Mouse (Mus musculus): ENCODE results near the gene Intu. TPM values are rescaled to one million over a fixed set of nuclear protein-coding genes. Genes with fewer than 3 reads are reported as not detected.
A peak's percentile ranks its signal among the peaks of the same experiment; 100 is the strongest.

Gene Intu
- polyA plus RNA-seq, 1 experiment, result 4.0 TPM

DNA sequence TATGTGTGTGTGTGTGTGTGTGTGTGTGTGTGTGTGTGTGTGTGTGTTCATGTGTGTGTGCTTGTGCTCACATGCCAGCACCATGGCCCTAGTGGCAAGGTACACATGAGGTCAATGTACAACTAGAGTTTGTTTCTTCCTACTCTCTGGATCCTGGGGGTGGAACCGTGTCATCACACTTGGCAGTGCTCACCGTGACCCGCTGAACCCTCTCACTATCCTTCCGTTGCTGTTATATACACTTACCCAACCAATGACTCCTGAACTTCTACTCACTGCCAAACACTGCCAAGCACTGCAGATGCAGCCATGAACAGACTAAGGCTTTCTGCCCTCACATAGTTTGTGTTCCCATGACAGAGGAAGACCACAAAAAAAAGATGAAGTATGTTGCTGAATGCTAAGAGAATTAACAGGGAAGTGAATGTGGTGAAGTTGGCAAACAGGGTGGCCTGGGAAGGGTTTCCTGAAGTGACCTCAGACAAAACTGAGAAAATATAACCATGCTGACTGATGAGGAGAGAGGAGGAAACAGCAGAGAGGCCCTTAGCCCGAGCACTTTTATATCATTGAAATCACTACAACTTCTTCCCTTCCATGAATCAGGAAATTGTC, 173.8 kb downstream of the Intu start:
- WGBS, result 58% methylated on average over 5 of the region's 5 CpGs
- no peak for TF ChIP-seq POLR2A (IDR thresholded peaks at IDR 0.05; ENCODE audit: borderline replicate concordance, insufficient read depth, low read length)
- no peak for TF ChIP-seq CTCF (IDR thresholded peaks at IDR 0.05; ENCODE audit: borderline replicate concordance, insufficient read depth, low read depth, low read length)
- Histone ChIP-seq H3K27me3 (ENCODE audit: control insufficient read depth, insufficient read depth, low read length) (no peaks in the 10 kb centered on the region), H3K4me3 (replicated peaks; ENCODE audit: insufficient read depth, low read depth, low read length) (no peak overlapping the region), H3K27ac (ENCODE audit: insufficient read depth, low read length) (no peak overlapping the region), H3K4me1 (ENCODE audit: control insufficient read depth, insufficient read depth, low read length) (no peaks in the 10 kb centered on the region)
- DNase-seq, result no peak

DNA sequence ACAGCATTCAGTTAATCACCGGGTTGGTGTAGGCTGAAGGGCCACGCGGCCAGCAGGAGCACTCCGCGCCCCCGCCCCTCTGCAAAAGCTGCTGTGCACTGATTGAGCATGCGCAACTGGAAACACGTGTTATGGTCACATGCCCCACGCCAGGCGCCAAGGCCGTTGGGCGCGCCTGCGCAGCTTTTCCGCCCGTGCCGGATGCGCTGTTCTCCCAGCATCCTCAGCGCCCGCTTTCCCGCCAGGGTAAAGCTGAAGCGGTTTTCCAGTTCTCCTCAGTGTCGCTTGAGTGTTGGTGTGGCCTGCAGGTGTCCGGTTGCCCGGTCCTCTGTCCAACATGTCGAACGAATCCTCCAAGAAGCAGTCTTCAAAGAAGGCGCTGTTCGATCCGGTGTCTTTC, 177.6 kb downstream of the Intu start, which contains the start of gene Slc25a31:
Gene Slc25a31, plus strand, starts transcription at position 201 of the 400 bp plus-strand sequence.
- 93% methylated on average over 30 of the region's 30 CpGs for WGBS
- no peaks in the 10 kb centered on the region for H3K27me3 ChIP-seq (ENCODE audit: control insufficient read depth, insufficient read depth, low read length)
- no peak for TF ChIP-seq CTCF (IDR thresholded peaks at IDR 0.05; ENCODE audit: borderline replicate concordance, insufficient read depth, low read depth, low read length)
- no peak for TF ChIP-seq POLR2A (IDR thresholded peaks at IDR 0.05; ENCODE audit: borderline replicate concordance, insufficient read depth, low read length)
- H3K4me3 ChIP-seq (replicated peaks; ENCODE audit: insufficient read depth, low read depth, low read length), result no peak within 1 kb of the TSS
- no peaks in the 10 kb centered on the region for H3K4me1 ChIP-seq (ENCODE audit: control insufficient read depth, insufficient read depth, low read length)
- H3K27ac ChIP-seq (ENCODE audit: insufficient read depth, low read length), result no peak within 1 kb of the TSS
- DNase-seq, result no peak

DNA sequence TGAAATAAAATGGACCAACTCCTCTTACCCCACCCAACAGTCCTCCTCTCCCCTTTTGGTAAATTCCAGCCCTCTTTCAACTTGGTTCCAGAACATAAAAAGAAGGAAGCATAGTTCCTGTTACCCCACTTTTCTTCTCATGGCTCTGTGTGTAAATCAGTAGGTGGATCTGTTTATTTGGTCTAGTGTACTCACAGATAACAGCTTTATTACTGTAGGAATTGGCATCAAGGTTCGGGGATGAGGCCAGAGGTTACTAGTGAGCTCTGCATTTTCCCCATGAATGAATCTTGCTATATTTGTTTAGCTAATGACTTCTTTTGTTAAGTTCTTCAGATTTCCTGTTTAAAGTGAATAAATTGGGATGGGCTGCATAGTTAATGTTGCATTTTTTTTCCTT, 185.0 kb downstream of the Intu start:
- no peak overlapping the region for H3K4me3 ChIP-seq (replicated peaks; ENCODE audit: insufficient read depth, low read depth, low read length)
- DNase-seq, result no peak
- H3K27ac ChIP-seq (ENCODE audit: insufficient read depth, low read length), result no peak overlapping the region
- H3K27me3 ChIP-seq (ENCODE audit: control insufficient read depth, insufficient read depth, low read length), result no peaks in the 10 kb centered on the region
- 45% methylated on average over 1 of the region's 1 CpGs for WGBS
- H3K4me1 ChIP-seq (ENCODE audit: control insufficient read depth, insufficient read depth, low read length), result no peaks in the 10 kb centered on the region
- TF ChIP-seq CTCF (IDR thresholded peaks at IDR 0.05; ENCODE audit: borderline replicate concordance, insufficient read depth, low read depth, low read length), result no peak
- no peak for TF ChIP-seq POLR2A (IDR thresholded peaks at IDR 0.05; ENCODE audit: borderline replicate concordance, insufficient read depth, low read length)

DNA sequence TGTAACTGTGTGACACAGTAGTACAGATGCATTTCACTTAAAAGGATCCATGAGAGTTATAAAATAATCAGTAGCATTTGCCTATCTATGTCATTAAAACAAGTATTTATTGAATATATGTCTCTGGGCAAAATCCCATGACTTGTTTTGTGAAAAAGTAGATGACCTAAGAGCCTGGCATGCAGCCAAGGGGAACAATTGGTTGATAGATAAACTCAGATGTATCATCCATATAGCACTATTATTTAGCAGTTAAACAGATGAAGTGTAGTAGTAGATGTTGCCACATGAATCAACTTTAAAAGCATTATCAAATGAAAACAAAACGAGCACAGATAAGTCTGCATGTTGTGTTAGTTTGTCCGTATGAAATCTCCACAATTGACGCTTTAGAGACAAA, 187.9 kb downstream of the Intu start:
- no peak for TF ChIP-seq CTCF (IDR thresholded peaks at IDR 0.05; ENCODE audit: borderline replicate concordance, insufficient read depth, low read depth, low read length)
- no peak for TF ChIP-seq POLR2A (IDR thresholded peaks at IDR 0.05; ENCODE audit: borderline replicate concordance, insufficient read depth, low read length)
- no peaks in the 10 kb centered on the region for H3K4me1 ChIP-seq (ENCODE audit: control insufficient read depth, insufficient read depth, low read length)
- H3K27me3 ChIP-seq (ENCODE audit: control insufficient read depth, insufficient read depth, low read length), result no peaks in the 10 kb centered on the region
- H3K4me3 ChIP-seq (replicated peaks; ENCODE audit: insufficient read depth, low read depth, low read length), result no peak overlapping the region
- H3K27ac ChIP-seq (ENCODE audit: insufficient read depth, low read length), result no peak overlapping the region
- 92% methylated on average over 3 of the region's 3 CpGs for WGBS
- DNase-seq, result no peak

DNA sequence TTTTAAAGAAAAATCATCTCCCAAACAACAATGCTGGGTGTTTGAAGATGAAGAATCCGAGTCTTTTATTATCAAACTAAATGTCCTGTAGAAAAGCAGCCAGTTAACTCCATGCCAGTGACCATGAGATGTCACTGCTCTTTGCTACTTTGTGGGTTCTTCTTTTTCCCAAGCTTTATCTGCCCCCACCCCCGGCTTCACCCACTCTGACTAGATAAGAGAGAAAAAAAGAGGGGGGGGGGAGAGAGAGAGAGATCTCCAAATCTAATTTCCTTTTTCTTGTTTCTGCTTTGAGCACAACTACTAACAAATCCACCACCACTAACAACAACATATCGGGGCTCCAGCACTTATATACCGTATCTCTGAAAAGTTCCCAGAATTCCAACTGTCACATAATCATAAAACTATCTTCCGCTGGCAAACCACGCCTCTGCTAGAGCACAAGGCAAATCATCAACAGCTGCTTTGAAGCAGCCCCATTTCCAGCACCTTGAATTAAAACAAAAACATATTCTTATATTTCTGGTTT, 207.4 kb downstream of the Intu start:
- no peaks in the 10 kb centered on the region for H3K4me1 ChIP-seq (ENCODE audit: control insufficient read depth, insufficient read depth, low read length)
- H3K27me3 ChIP-seq (ENCODE audit: control insufficient read depth, insufficient read depth, low read length), result no peaks in the 10 kb centered on the region
- no peak overlapping the region for H3K4me3 ChIP-seq (replicated peaks; ENCODE audit: insufficient read depth, low read depth, low read length)
- WGBS, result 87% methylated on average over 6 of the region's 6 CpGs
- no peak overlapping the region for H3K27ac ChIP-seq (ENCODE audit: insufficient read depth, low read length)
- TF ChIP-seq CTCF (IDR thresholded peaks at IDR 0.05; ENCODE audit: borderline replicate concordance, insufficient read depth, low read depth, low read length), result no peak
- no peak for TF ChIP-seq POLR2A (IDR thresholded peaks at IDR 0.05; ENCODE audit: borderline replicate concordance, insufficient read depth, low read length)
- no peak for DNase-seq

DNA sequence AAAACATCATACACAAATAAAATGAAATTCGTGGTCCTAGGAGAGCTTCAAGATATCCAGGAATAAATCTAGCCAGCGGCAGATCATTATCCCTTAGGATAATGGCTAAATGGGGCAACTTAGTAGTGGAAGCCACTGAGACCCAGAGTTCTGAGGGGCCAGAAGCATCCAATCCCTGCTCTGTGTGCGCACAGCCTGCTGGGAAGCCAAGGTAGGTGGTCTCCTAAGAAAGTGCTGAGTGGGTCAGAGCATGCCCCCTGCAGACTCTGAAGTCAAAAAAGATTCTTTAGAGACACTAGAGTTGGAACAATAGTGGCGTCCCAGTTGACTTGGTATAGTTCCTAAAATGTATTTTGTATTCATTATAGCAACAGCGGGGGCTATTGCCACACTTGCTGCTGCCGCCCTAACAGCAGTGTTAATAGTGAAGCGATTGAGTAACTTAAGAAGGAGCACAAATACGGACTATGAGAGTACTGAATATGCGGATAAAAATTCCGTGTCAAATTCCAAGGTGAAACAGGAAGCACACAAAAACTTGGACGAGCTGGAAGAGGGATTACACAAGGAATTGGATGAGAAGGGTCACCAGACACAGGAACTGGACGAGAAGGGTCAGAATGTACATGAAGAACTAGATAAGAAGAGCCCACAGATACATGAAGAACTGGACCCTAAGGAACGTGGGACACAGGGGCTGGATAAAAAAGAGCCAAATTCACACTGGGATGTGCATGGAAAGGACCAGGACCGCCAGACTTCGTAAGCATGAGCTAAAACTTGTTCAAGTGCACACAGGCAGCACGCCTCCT, 213.1 kb downstream of the Intu start, which contains the start of gene Hspa4l:
Gene Hspa4l, plus strand, starts transcription at position 472 of the 812 bp plus-strand sequence.
- peak within 1 kb of the TSS; percentile 75 for H3K27ac ChIP-seq (ENCODE audit: insufficient read depth, low read length)
- peak; percentile 11 to 18 for DNase-seq
- no peak for TF ChIP-seq CTCF (IDR thresholded peaks at IDR 0.05; ENCODE audit: borderline replicate concordance, insufficient read depth, low read depth, low read length)
- no peak for TF ChIP-seq POLR2A (IDR thresholded peaks at IDR 0.05; ENCODE audit: borderline replicate concordance, insufficient read depth, low read length)
- no peaks in the 10 kb centered on the region for H3K4me1 ChIP-seq (ENCODE audit: control insufficient read depth, insufficient read depth, low read length)
- peak within 1 kb of the TSS; percentile 71 for H3K4me3 ChIP-seq (replicated peaks; ENCODE audit: insufficient read depth, low read depth, low read length)
- 25% methylated on average over 16 of the region's 16 CpGs for WGBS
- H3K27me3 ChIP-seq (ENCODE audit: control insufficient read depth, insufficient read depth, low read length), result no peaks in the 10 kb centered on the region

DNA sequence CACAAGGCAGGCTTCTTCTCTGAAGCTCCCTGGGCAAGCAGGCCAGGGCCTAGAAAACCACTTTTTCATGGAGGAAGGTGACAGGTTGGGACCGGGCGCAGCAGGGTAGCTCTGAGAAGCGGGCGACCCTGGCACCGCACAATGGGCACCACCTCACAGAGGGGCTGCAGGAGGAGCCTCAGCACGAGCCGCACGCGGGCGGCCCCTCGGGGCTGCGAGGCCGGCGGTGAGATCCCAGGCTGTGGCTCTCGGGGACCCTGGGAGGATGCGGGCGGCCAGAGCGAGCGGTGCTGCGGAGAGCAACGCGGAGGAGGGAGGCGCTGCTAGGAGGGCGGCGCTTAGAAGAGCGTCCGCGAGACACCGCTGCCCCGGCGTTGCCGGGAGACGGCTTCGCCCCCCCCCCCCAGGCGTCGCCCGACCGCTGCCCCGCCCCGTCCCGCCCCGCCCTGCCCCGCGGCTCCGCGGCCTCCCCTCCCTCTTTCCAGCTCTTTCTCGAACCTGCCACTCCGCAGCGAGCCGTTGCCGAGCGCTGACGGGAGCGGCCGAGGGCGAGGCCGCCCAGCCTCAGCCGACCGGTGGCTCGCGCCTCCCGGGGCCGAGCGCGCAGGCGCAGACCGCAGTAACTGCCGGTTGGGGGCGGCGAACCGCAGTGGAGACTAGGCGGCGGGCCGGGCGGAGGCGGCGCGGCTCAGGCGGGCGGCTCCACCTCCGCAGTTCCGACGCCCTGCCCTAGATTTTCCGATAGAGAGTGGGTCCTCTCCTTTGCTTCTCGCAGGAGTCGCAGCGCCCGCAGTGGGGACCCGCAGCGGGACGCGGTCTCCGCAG, 214.0 kb downstream of the Intu start:
- Histone ChIP-seq H3K27ac (ENCODE audit: insufficient read depth, low read length) (peak overlapping the region; percentile 75), H3K4me3 (replicated peaks; ENCODE audit: insufficient read depth, low read depth, low read length) (peak overlapping the region; percentile 71), H3K27me3 (ENCODE audit: control insufficient read depth, insufficient read depth, low read length) (no peaks in the 10 kb centered on the region), H3K4me1 (ENCODE audit: control insufficient read depth, insufficient read depth, low read length) (no peaks in the 10 kb centered on the region; the same call in 1 of the 2 replicates)
- TF ChIP-seq POLR2A (IDR thresholded peaks at IDR 0.05; ENCODE audit: borderline replicate concordance, insufficient read depth, low read length) (peak; percentile 51; the same call in 1 of the 2 replicates), CTCF (IDR thresholded peaks at IDR 0.05; ENCODE audit: borderline replicate concordance, insufficient read depth, low read depth, low read length) (no peak)
- DNase-seq, result peak; percentile 95 to 96
- under 1% methylated on average over 82 of the region's 93 CpGs for WGBS
